Mouse (Mus musculus): ENCODE results near the gene Lsm14a. TPM values are rescaled to one million over a fixed set of nuclear protein-coding genes. Genes with fewer than 3 reads are reported as not detected.

The Lsm14a gene
- total RNA-seq (2022) = 10 to 100 TPM; 82.0 to 92.4 (median 85.0) TPM

GRCm38 (mm10) chr7:34393215-34393614, at the start of gene Lsm14a:
Lsm14a (minus strand) TSS chr7:34393315.
- no peak for DNase-seq (ENCODE audit: low spot score)

DNA sequence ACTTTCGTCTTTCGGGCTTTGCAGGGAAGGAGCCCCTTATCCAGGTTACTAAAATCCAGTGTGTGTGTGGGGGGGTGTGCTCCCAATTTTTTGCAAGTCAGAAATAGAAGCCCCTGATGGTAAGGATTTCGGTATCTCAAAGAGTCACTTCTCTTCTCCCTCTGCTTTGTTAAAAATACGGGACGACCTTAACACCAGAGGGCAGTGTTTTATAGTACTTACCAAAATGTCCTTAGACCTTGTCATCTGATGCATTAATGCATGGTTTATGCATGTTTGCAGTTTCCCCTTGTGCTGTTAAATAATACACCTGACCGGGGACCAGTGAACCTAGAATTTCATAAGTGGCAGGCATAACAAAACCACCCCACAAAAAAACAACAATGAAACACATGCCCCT, 45.8 kb upstream of the Lsm14a start:
- DNase-seq (ENCODE audit: low spot score) = peak; percentile 20

- no peak for DNase-seq (ENCODE audit: low spot score)
Observed at GRCm38 (mm10) chr7:34433597-34433996, 40.5 kb upstream of the Lsm14a start.

DNA sequence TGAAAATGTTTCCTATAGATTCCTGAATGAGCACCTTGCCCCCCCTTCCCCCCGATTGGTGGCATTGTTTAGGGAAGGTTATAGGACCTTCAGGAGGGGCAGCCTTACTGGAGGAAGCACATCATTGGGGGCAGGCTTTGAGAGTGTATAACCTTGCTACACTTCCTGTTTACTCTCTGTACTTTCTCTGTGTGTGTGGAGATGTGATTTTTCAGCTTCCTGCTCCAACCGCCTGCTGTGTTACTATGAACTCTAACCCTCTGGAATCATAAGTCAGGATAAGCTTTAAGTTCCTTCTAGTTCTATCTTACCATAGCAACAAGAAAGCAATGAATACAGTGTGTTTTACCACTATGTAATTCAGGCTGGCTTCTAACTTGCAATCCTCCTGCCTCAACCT, 28.1 kb upstream of the Lsm14a start:
- DNase-seq (ENCODE audit: low spot score) = no peak

DNA sequence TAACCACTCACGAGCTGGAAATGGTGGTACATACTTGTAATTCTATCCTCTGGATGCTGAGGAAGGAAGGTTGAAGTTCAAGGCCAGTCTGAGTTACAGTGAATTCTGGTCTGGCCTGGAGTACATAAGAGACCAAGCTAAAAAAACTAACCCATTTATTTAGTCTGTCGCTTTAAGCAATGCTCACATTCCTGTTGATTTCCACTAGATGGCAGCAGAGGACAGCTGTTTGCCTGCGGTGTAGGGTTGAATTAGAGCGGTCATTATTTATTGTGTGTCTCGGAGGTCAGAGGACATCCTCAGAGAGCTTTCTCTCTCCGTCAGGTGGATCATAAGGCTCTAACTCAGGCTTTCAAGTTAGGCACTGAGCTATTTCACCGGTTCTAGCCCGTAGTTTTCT, 14.4 kb upstream of the Lsm14a start:
- DNase-seq (ENCODE audit: low spot score) = peak; percentile 76

- no peak for DNase-seq (ENCODE audit: low spot score)
Observed at GRCm38 (mm10) chr7:34403876-34404275, 10.8 kb upstream of the Lsm14a start.

DNA sequence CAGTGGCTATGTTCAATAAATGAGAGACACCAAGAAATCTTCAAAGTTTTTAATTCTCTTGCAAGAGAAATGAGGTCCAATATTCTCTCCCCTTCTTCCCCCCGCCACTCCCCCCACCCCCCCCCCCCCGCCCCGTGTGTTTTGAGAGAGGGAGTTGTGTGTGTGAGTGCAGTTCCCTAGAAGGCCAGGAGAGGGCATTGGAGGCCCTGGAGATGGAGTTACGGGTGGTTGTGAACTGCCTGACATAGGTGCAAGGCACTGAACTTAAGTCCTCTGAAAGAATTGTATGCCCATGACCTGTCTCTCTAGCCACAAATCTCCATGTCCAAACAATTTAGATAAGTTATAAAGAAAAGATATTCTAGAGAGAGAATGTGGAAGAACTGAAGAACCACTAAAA, 7.0 kb upstream of the Lsm14a start:
- DNase-seq (ENCODE audit: low spot score) = no peak

DNA sequence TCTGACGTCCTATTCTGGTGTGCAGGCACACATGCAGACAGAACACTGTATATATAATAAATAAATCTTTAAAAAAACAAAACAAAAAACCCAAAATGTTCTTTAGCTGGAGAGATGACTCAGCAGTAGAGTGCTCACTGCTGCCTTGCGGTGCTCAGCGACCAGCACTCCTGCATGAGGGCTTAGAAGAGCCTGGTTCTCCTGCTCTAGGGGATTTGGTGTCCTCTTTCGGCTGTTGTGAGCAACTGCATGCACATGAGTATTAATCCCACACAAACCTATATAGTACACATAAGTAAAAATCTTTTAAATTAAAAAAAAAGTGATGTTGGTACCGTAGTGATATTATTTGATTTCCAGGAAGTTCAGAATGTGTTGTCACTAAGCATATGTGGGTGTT, 5.7 kb upstream of the Lsm14a start:
- DNase-seq (ENCODE audit: low spot score) = no peak

- no peak for DNase-seq (ENCODE audit: low spot score)
Observed at GRCm38 (mm10) chr7:34396791-34397190, 3.7 kb upstream of the Lsm14a start.

DNA sequence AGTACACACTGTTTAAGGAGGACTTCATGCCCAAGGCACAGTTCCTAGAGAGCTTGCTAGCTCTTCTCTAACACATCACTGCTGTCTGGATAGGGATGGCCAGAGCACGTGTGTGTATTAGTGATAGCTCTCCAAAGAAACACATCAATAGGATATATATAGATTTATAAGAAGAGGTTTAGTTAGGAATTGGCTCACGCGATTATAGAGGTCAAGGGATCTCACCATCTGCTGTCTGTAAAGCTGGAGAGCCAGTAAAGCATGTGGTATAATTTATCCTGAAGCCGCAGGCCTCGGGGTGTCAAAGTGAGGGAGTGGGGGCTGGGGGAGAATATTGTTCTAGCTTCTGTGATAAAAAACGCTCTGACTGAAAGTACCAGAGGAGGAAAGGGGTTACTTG, 2.6 kb upstream of the Lsm14a start:
- DNase-seq (ENCODE audit: low spot score) = no peak

DNA sequence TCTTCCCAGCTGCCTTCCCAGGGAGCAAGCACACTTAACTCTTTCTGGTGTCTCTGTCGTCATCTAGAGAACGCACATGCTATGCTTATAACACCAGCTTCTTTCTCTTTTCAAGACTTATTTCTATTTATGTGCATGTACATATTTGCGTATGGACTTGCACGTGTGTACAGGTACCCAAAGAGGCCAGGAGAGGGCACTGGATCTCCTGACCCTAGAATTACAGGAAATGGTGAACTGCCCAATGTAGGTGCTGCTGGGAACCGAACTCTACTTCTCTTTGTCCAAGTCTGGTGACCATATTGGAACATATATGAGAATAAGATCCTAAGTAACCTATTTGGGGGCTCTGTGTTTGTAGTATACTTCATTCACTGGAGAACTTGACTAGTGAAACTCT, 1.5 kb upstream of the Lsm14a start:
- DNase-seq (ENCODE audit: low spot score) = no peak

- DNase-seq (ENCODE audit: low spot score) = no peak
Observed at GRCm38 (mm10) chr7:34394091-34394490, 976 bp upstream of the Lsm14a start.

DNA sequence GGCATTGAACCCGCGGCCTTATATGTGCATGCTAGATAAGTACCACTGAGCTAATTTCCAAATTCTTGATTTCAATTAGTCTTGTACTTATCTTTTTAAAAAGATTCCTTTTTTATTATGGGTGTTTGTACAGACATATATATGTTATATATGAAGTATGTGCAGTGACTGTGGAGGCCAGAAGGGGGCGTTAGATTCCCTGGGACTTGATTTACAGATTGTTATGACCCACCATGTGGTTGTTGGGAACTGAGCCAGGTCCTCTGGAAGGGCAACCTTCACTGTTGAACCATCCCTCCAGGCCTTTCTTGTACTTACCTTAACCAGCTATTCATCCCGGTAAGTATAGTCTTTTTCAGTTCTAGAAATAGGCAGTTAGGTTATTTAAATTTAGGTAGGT, 780 bp downstream of the Lsm14a start:
- no peak for DNase-seq (ENCODE audit: low spot score)

- DNase-seq (ENCODE audit: low spot score) = no peak
Observed at GRCm38 (mm10) chr7:34391711-34392110, 1.4 kb downstream of the Lsm14a start.

DNA sequence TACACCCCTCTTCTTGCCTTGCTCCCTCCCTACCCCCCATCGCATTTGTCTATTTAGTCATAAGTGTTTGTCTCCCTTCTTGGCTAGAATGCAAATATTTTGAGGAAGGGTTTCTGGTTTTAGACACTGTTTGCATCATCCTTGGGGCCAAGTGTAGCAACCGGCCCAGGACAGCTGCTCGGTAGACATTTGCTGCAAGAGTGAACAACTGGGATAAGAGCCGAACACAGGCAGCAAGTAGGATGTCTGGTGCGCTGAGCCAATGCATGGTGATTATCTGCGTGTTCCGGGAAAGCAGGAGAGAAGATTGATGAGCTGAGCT, 2.3 kb downstream of the Lsm14a start:
- DNase-seq (ENCODE audit: low spot score) = peak; percentile 35

DNA sequence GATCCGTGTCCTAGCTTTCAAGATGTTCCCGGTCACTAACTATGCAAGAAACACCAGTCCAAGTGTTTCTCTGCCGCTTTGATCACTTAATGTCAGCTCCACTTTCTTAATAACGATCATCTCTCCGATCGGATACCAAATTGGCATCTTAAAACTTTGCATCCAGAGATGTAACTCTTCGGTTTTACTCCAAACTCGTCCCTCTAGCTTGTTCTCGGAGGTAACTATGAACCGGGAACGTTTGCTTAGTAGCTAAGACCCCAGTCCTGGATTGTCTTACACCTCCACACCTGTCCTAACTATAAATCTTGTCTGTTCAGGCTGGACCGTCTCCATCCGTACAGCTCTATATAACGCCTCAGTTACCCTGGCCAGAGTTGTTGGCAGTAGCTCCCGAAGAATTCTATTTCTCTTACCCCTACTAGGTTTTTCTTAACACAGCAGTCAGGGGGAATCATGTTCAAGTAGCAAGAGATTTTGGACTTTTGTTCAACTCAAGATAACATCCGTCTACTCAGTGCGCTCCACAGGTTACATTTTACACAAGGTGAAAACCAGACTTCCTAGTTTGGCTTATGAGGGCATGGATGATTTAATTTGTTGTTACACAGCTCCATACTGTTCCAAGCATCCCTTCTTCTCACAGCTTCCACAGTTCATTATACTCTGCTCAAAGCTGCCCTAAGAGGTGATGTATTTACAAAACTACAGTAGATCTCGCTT, 2.8 kb downstream of the Lsm14a start:
- DNase-seq (ENCODE audit: low spot score) = peak; percentile 19

DNA sequence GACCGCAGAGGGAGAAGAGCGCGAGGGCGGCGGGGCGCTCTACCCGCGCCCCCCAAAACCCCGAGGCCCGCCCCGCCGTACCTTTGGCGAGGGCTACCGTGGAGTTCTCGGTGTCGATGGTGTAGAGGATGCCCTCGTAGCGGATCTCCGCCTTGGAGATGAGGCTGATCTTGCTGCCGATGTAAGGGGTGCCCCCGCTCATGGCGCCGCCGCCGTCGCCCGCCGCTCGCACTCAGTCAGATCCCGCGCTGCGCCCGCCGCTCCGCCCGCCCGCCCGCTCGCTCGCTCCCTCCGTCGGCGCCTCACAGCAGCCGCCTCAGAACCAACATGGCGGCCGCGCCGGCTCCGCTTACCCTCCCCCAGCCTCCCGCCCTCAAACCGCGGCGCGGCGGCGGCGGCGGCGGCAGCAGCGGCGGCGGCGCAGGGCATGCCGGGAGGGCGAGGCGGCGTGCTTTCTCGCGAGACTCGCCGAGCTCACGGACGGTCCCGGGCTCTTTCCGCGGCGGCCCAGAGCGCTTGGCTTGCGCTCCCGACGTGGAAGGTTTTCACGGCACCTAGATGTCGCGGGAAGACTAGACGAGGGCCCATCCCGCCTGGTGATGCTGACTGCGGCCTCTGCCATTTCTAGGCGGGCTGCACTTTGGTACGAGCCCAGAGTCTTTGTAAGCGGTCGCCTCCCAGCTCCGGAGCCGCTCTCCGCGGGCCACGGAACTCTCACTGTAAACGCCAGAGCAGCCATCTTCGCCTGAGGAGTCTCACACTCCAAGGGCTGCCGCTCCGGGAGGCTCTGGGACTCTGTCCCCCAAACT, 3.6 kb downstream of the Lsm14a start:
- peak; percentile 92 for DNase-seq (ENCODE audit: low spot score)

- DNase-seq (ENCODE audit: low spot score) = peak; percentile 59
Observed at GRCm38 (mm10) chr7:34388445-34389276, 4.5 kb downstream of the Lsm14a start.

DNA sequence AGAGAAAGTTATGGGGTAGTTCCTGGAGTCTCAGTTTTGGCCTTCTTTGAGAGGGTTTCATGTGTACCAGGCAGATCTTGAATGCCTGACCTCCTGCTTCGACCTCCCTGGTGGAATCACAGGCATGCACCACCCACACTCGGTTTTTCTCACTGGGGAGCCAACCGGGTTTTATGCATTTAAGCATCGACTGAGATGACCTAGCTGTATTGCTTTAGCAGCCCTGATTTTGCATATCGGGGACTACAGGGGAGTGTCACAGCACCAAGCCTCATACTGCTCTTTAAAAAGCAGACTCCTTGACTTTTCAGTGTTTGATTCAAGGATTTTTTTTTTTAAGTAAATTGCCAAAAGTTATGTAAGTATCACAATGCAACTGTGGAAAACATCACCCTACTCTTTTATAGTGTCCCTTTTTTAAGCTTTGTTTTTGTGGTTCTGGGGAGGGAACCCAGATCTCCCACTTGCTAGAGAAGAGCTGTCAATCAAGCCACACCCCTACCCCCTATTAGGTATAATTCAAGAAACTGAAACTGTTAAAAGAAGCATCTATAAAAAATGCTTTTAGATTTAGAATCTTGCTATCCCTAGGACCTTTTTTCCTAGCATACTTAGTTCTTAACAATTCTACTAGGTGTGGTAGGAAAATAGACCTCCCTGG, 5.2 kb downstream of the Lsm14a start:
- DNase-seq (ENCODE audit: low spot score) = no peak

DNA sequence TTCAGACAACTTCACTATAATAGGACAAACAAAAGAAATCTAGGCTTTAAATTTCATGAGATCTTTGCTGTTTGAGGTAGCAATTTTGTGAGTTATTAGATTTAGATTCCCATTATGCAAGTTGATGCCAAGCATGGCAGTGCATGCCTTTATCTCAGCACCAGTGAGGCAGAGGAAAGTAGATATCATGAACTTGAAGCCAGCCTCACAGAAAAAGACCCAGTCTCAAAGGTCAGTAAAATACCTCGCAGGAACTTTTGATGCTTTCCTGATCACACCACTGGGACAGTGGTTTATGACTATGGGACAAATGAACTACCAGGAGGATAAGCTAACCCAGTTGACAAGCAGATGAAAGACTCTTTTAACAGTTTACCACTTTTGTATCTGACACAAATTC, 10.3 kb downstream of the Lsm14a start:
- no peak for DNase-seq (ENCODE audit: low spot score)

DNA sequence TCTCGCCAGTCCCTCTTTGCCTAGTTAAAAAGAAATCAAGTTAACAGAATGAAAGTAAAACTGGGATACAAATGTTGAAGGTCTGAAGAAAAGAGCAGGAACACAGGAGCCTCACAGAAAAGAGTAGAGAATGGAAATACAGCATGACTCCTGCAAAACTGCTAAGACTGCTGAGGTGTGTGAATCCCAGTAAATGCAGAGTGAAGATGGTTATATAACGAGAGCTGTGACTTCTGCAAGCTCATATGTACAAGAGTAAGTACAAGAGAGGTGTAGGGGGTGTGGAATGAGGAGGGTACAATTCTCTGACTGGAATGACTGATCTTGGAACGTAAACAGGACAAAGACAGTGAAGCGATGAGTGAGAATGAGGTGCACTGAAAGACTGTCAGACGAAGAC, 11.4 kb downstream of the Lsm14a start:
- no peak for DNase-seq (ENCODE audit: low spot score)

GRCm38 (mm10) chr7:34380311-34380710, 12.8 kb downstream of the Lsm14a start:
- DNase-seq (ENCODE audit: low spot score) = no peak

Measured in heart, adult 8-10 months (tissue).